Mouse (Mus musculus) liver, embryonic 16.5 days (tissue): ENCODE measurements at regions not wholly inside any gene's neighbourhood (a gene's known extent, or its start where the extent isn't known, plus 50 kb on each side); places are given as distances from the start of the nearest gene placed in this dataset.
A peak's percentile ranks its signal among the peaks of the same experiment; 100 is the strongest.

Experiments
- ATAC-seq: fragments of 200-750 bp; cut with Nextera tagmentation; 2 replicates; pipeline ENCODE4 v1.8.0; 2017; ENCODE audit warnings: low read depth, mild to moderate bottlenecking, moderate number of reproducible peaks, moderate library complexity
- H3K27ac ChIP-seq: fragments of 300-500 bp; sonication (generic); 2 replicates; pipeline ENCODE4 v1.5.1; 2014; ENCODE audit warnings: mild to moderate bottlenecking, low read length
- H3K27me3 ChIP-seq: fragments of 300-500 bp; sonication (generic); 2 replicates; pipeline ENCODE4 v1.6.1; 2014; ENCODE audit warnings: low read depth, low read length, mixed read lengths; ENCODE audit not compliant: control insufficient read depth, insufficient read depth
- H3K36me3 ChIP-seq: fragments of 300-500 bp; sonication (generic); 2 replicates; pipeline ENCODE4 v1.6.1; 2014; ENCODE audit warnings: mild to moderate bottlenecking; ENCODE audit not compliant: control insufficient read depth, insufficient read depth
- H3K4me1 ChIP-seq: fragments of 300-500 bp; sonication (generic); 2 replicates; pipeline ENCODE4 v1.6.1; 2014; ENCODE audit warnings: low read depth, low read length, mixed read lengths; ENCODE audit not compliant: control insufficient read depth
- H3K4me2 ChIP-seq: fragments of 300-500 bp; sonication (generic); 2 replicates; pipeline ENCODE4 v1.6.1; 2014; ENCODE audit warnings: low read depth, low read length, mixed read lengths
- H3K4me3 ChIP-seq: fragments of 300-500 bp; sonication (generic); 2 replicates; pipeline ENCODE4 v1.5.1; 2014; ENCODE audit warnings: low read depth, mild to moderate bottlenecking, low read length
- H3K9ac ChIP-seq: fragments of 300-500 bp; sonication (generic); 2 replicates; pipeline ENCODE4 v1.6.1; 2014; ENCODE audit warnings: low read depth, low read length
- H3K9me3 ChIP-seq: fragments of 300-500 bp; sonication (generic); replicated peaks from 2 replicates; pipeline ENCODE4 v1.6.1; 2016; ENCODE audit warnings: low read length; ENCODE audit not compliant: control insufficient read depth
- WGBS: fragments of 180-500 bp; shearing (Covaris S2); extraction: QIAGEN DNeasy Blood & Tissue Kit; methylation state at CpG from one replicate; pipeline ENCODE4 v1.1.7; 2014; ENCODE audit not compliant: insufficient replicate concordance; 5-methylcytosine and 5-hydroxymethylcytosine counted together

DNA sequence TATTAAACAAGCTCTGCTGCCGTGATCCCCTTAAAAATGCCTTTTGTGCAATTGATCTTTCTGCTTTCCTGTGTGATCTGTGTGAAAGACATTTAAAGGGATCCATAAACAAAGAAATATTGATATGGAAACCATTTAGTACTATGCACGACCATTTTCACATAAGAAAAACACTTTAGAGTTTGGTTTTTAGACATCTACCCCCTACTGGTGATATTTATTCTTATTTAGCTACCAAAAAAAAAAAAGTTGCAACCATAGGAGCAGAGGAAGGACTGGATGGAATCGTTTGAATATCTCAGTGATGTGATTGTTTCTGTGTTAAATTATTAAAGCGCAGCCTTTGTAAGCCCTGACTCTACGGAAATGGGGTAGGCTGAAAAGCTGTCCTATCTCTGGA is 101.4 kb upstream of the Tbca start:
- no peak overlapping the region for H3K4me3 ChIP-seq

DNA sequence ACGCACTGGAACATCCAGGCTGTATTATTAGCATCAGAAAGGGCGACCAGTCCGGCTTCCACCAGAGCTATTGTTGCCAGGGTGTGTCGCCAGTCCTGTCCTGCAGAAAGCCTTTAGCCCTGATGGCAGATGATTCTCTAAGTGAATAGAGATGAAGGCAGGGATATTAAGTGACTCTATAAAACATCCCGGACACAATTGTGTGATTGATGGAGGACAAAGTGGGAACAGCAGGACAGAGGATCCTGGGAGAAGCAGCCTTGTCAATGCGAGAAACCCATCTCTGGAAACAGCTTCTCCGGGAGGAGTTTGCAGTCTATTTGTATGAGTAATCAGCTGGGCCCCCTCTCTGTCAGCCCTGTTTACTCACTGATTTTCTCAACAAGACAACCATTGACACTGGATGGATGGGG is 82.1 kb upstream of the Tbca start:
- Histone ChIP-seq H3K4me3 (no peak overlapping the region), H3K27ac (no peak overlapping the region), H3K9ac (no peak overlapping the region), H3K36me3 (no peaks in the 10 kb centered on the region), H3K27me3 (peaks cover 87% of the 10 kb centered on the region), H3K9me3 (no peaks in the 10 kb centered on the region), H3K4me1 (peaks cover 2% of the 10 kb centered on the region; the same call in 1 of the 2 replicates), H3K4me2 (no peak overlapping the region)
- ATAC-seq = no peak
- WGBS = 5% methylated on average over 7 of the region's 7 CpGs

More for the DNA sequence above, 101.4 kb upstream of the Tbca start:
- Histone ChIP-seq H3K27me3 (no peaks in the 10 kb centered on the region), H3K9ac (no peak overlapping the region), H3K36me3 (no peaks in the 10 kb centered on the region), H3K9me3 (no peaks in the 10 kb centered on the region), H3K4me1 (no peaks in the 10 kb centered on the region), H3K4me2 (no peak overlapping the region), H3K27ac (no peak overlapping the region)
- WGBS = 57% methylated on average over 5 of the region's 5 CpGs
- no peak for ATAC-seq

- no peak overlapping the region for H3K27ac ChIP-seq
- no peak overlapping the region for H3K9ac ChIP-seq
- no peaks in the 10 kb centered on the region for H3K9me3 ChIP-seq
- peaks cover 2% of the 10 kb centered on the region; the same call in 1 of the 2 replicates for H3K4me1 ChIP-seq
- 4% methylated on average over 32 of the region's 32 CpGs for WGBS
- H3K4me2 ChIP-seq = no peak overlapping the region
- H3K4me3 ChIP-seq = no peak overlapping the region
- H3K36me3 ChIP-seq = no peaks in the 10 kb centered on the region
- ATAC-seq = no peak
- peaks cover 85% of the 10 kb centered on the region for H3K27me3 ChIP-seq
Measured at GRCm38 (mm10) chr13:94707371-94708280, 81.1 kb upstream of the Tbca start.

GRCm38 (mm10) chr13:94708786-94709185 is 79.9 kb upstream of the Tbca start:
- H3K27me3 ChIP-seq = peaks cover 73% of the 10 kb centered on the region

GRCm38 (mm10) chr13:94709691-94710573 is 78.8 kb upstream of the Tbca start:
- Histone ChIP-seq H3K9me3 (no peaks in the 10 kb centered on the region), H3K4me2 (peak overlapping the region; percentile 29), H3K4me1 (peaks cover 2% of the 10 kb centered on the region; the same call in 1 of the 2 replicates), H3K27me3 (peaks cover 67% of the 10 kb centered on the region), H3K27ac (no peak overlapping the region), H3K4me3 (peak overlapping the region; percentile 24), H3K36me3 (no peaks in the 10 kb centered on the region), H3K9ac (no peak overlapping the region)
- no peak for ATAC-seq
- WGBS = under 1% methylated on average over 50 of the region's 50 CpGs

More at GRCm38 (mm10) chr13:94708786-94709185, 79.9 kb upstream of the Tbca start:
- Histone ChIP-seq H3K4me3 (no peak overlapping the region), H3K36me3 (no peaks in the 10 kb centered on the region), H3K27ac (no peak overlapping the region), H3K4me2 (no peak overlapping the region), H3K9ac (no peak overlapping the region), H3K4me1 (peaks cover 2% of the 10 kb centered on the region; the same call in 1 of the 2 replicates), H3K9me3 (no peaks in the 10 kb centered on the region)
- 26% methylated on average over 5 of the region's 5 CpGs for WGBS
- ATAC-seq = no peak

DNA sequence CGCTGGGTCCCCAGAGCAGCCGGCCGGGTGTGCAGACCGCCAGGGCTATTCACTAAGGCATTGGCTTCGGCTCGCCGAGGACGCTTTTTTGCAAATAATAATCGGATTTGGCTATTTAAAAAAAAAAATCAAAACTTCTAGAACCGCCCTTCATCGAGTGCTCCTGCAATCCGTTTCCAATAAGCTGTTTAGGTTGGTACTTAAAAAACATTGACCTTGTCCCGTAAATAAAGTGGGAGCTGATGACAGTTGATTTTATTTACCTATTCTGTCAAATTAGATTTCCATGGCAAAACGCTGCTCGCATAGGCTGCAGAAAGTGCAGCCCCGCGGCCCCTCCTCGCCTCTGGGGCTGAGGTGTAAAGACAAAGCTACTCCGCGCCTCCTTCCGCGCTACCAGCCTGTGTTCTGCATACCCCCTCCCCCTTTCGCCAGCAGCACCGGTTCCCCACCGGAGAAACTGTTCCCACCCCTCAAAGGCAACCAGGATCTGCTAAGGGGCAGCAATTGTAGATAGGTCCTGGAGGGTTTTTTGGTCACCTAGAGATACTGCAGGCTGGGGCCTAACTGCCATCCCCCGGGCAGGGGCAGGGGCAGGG is 78.0 kb upstream of the Tbca start:
- Histone ChIP-seq H3K36me3 (no peaks in the 10 kb centered on the region), H3K4me1 (peaks cover 2% of the 10 kb centered on the region; the same call in 1 of the 2 replicates), H3K4me3 (peak overlapping the region; percentile 24), H3K9ac (no peak overlapping the region), H3K27ac (no peak overlapping the region), H3K4me2 (peak overlapping the region; percentile 29), H3K9me3 (no peaks in the 10 kb centered on the region), H3K27me3 (peaks cover 60% of the 10 kb centered on the region)
- no peak for ATAC-seq
- 2% methylated on average over 26 of the region's 26 CpGs for WGBS

- ATAC-seq = no peak
- Histone ChIP-seq H3K27me3 (peaks cover 37% of the 10 kb centered on the region), H3K4me3 (no peak overlapping the region), H3K4me2 (no peak overlapping the region), H3K27ac (no peak overlapping the region), H3K9me3 (no peaks in the 10 kb centered on the region), H3K4me1 (peaks cover 2% of the 10 kb centered on the region; the same call in 1 of the 2 replicates), H3K9ac (no peak overlapping the region), H3K36me3 (no peaks in the 10 kb centered on the region)
- 9% methylated on average over 3 of the region's 3 CpGs for WGBS
Measured at GRCm38 (mm10) chr13:94713451-94713850, 75.3 kb upstream of the Tbca start.

GRCm38 (mm10) chr13:94721625-94722024 is 67.1 kb upstream of the Tbca start:
- H3K4me1 ChIP-seq = no peaks in the 10 kb centered on the region
- H3K27ac ChIP-seq = no peak overlapping the region
- H3K4me3 ChIP-seq = no peak overlapping the region
- H3K27me3 ChIP-seq = no peaks in the 10 kb centered on the region
- no peak overlapping the region for H3K4me2 ChIP-seq
- 58% methylated on average over 4 of the region's 4 CpGs for WGBS
- ATAC-seq = no peak
- H3K9me3 ChIP-seq = no peaks in the 10 kb centered on the region
- no peaks in the 10 kb centered on the region for H3K36me3 ChIP-seq
- H3K9ac ChIP-seq = no peak overlapping the region
